Mouse (Mus musculus) frontal cortex, postnatal 36 days (tissue): Measurements from ENCODE around the gene Serpinb5.
"Not testable (repeated sequence)": the region's sequence is repeated elsewhere in the genome, so short reads cannot be mapped to it uniquely, and the experiment has no call there.

ENCODE experiments used
- DNase-seq, 2 experiments: peaks; one replicate each; pipeline ENCODE4 v3.0.0; 2022; ENCODE audit warnings: low spot score in 2 of 2

Serpinb5 gene

GRCm38 (mm10) chr1:106860847-106861246 lies at the start of gene Serpinb5:
TSS of gene Serpinb5 (plus strand) at chr1:106861173.
- DNase-seq, result no peak

GRCm38 (mm10) chr1:106814864-106815263 lies 46.1 kb upstream of the Serpinb5 start:
- no peak for DNase-seq

- DNase-seq, result no peak
Measured at GRCm38 (mm10) chr1:106815265-106815664, 45.7 kb upstream of the Serpinb5 start.

GRCm38 (mm10) chr1:106816766-106817165 lies 44.2 kb upstream of the Serpinb5 start:
- no peak for DNase-seq

- DNase-seq, result no peak
Measured at GRCm38 (mm10) chr1:106818323-106818722, 42.6 kb upstream of the Serpinb5 start.

- DNase-seq, result peak in 1 of 2 experiments; percentile 4
Measured at GRCm38 (mm10) chr1:106822297-106822696, 38.7 kb upstream of the Serpinb5 start.

- DNase-seq, result no peak
Measured at GRCm38 (mm10) chr1:106828784-106829183, 32.2 kb upstream of the Serpinb5 start.

- no peak for DNase-seq
Measured at GRCm38 (mm10) chr1:106865543-106865942, 4.6 kb downstream of the Serpinb5 start.

- DNase-seq, result peak; percentile 77 to 83
Measured at GRCm38 (mm10) chr1:106866029-106866428, 5.1 kb downstream of the Serpinb5 start.

GRCm38 (mm10) chr1:106866768-106867167 lies 5.8 kb downstream of the Serpinb5 start:
- DNase-seq, result no peak

GRCm38 (mm10) chr1:106869986-106870385 lies 9.0 kb downstream of the Serpinb5 start:
- DNase-seq, result no peak

- no peak for DNase-seq
Measured at GRCm38 (mm10) chr1:106875193-106875886, 14.4 kb downstream of the Serpinb5 start.

GRCm38 (mm10) chr1:106876147-106876546 lies 15.2 kb downstream of the Serpinb5 start:
- no peak for DNase-seq

GRCm38 (mm10) chr1:106882723-106883122 lies 21.8 kb downstream of the Serpinb5 start:
- DNase-seq, result no peak

- DNase-seq, result no peak
Measured at GRCm38 (mm10) chr1:106883369-106883768, 22.4 kb downstream of the Serpinb5 start.

GRCm38 (mm10) chr1:106883812-106884211 lies 22.8 kb downstream of the Serpinb5 start:
- DNase-seq, result no peak

- DNase-seq, result not testable (repeated sequence)
Measured at GRCm38 (mm10) chr1:106895142-106895541, 34.2 kb downstream of the Serpinb5 start.

GRCm38 (mm10) chr1:106901406-106901805 lies 40.4 kb downstream of the Serpinb5 start:
- peak in 1 of 2 experiments; percentile 32 for DNase-seq

- no peak for DNase-seq
Measured at GRCm38 (mm10) chr1:106931954-106932353, 71.0 kb downstream of the Serpinb5 start.
